Mouse (Mus musculus): ENCODE data around the gene Olfr1245.
"Not testable (repeated sequence)": the region's sequence is repeated elsewhere in the genome, so short reads cannot be mapped to it uniquely, and the experiment has no call there.

Olfr1245 gene

DNA sequence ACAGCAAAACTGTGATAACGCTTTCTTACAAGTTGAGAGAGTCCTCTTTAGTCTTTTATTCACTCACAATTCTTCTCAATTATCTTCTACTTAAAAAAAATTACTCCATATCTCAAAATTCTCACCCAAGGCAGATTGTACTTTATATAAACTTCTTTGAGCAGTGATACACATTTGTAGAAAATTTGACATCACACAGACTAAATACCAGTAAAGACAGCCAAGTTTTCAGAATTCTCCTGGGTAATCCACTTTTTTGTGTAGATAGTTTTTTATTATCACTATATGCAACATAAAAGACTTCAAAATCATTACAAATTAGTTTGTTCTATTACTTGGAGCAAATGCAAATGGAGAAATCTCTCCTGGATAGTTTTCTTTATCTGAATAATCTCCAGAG lies at the start of gene Olfr1245:
Gene Olfr1245 (minus strand): TSS at position 101 of the 400 bp plus-strand sequence.
- DNase-seq (ENCODE audit: low spot score in 2 of 2): no peak

DNA sequence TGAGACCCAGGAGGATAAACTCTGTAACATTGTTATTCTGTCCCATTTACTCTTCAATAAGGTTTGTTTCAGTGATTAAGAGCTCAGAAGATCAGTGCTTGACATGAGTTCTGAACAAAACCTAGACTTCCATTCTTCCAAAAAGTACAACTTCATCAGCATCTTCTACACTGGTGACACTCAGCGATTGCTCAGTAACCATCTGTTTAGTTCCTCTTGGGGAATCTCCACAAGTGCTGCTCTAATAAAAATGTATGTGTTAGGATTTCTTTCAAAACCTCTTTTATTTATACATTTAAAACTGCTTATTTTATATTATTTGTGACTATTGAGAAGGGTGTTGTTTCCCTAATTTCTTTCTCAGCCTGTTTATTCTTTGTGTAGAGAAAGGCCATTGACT lies 39.9 kb upstream of the Olfr1245 start, which contains the start of gene Olfr1248:
Gene Olfr1248 (minus strand): TSS at position 101 of the 400 bp plus-strand sequence.
- not testable (repeated sequence) for DNase-seq (ENCODE audit: low spot score in 2 of 2)

DNA sequence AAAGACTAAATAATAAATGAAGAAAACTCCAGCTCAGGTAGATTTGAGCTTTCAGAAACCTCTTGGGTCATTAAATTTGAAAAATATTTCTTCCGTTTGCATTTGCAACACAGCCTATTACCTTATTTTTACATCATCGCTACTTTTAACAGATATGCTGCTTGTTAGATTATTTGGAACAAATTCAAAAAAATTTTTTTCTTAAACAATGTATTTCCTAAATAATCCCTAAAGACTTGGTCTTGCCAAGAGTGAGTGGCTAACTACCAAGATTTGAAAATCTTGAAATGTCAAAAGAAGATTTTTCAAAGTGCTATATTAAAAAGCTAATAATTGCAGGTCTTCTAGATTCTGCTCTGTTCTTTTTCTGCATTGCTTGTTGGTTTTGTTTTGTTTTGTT lies 35.8 kb upstream of the Olfr1245 start, which contains the start of gene Olfr1247:
Gene Olfr1247 (minus strand): TSS at position 101 of the 400 bp plus-strand sequence.
- no peak for DNase-seq (ENCODE audit: low spot score in 2 of 2)

DNA sequence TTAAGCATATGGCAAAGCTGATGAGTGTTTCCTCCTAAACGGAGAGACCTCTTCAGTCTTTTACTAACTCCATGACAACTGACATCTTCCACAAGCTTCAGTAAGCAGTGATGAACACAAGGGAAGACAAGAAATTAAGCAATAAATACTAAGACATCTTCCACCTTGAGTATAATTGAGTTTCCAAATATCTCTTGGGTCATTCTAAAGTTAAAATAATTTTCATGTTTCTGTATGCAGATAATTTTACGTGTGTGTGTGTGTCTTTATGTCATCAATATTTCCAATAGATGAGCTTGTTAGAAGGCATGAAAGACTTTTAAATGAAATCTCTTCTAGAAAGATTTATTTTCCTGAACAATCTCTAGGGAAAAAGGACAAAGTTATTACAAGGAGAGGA lies 14.8 kb upstream of the Olfr1245 start, which contains the start of gene Olfr1246:
Gene Olfr1246 (minus strand): TSS at position 101 of the 400 bp plus-strand sequence.
- DNase-seq (ENCODE audit: low spot score in 2 of 2): no peak

DNA sequence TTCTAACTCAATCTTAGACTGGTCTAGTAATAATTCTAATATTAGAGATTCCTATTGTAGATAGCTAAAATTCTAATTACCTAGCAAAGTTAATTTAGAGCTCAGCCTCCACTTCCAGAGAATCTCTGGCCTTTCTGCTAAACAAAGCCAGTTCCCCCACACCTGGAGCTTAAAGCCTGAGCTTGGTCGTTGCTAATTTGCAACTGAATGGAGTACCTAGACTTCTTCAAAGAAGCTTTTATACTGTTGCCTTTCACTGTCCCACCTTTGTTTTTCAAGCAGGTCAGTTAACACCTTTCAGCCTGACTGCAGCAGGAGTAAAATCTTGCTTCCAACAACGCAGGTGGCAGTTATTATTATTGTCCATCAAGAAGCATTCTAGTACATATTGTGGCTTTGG lies 15.5 kb downstream of the Olfr1245 start:
- DNase-seq (ENCODE audit: low spot score in 2 of 2): not testable (repeated sequence)

DNA sequence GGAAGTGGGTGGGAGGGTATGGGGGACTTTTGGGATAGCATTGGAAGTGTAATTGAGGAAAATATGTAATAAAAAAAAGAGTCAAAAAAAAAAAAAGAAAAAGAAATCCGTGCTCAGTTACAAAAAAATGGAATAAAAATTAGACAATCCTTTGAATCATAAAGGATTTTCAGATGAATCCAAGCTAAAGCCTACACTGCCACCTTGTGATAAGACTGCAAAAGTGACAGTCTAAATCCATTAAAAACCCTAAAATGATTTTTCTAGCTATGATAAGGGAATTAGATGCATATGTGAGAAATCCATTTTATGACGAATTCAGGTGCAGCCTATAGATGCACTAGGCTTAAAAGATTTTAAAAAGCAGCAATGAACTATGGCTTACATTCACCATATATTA lies 33.7 kb downstream of the Olfr1245 start:
- DNase-seq (ENCODE audit: low spot score in 2 of 2): no peak

DNA sequence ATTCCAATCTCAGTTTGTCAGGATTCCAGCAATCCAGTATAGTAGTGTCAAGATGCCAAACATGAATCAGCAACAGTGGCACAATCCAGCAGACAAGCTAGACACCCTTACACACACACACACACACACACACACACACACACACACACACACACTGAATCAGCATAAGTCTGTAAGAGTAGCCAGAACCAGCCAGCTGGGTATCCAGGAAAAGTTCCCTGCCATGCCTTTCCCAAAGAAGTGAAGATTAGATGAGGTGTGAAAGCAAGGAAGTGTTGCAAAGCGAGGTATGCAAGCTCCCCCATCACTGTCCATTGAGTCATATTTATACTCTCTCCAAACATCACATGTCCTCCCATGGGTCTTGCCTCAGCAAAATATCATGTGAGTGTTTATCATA lies 38.3 kb downstream of the Olfr1245 start:
- DNase-seq (ENCODE audit: low spot score in 2 of 2): no peak

DNA sequence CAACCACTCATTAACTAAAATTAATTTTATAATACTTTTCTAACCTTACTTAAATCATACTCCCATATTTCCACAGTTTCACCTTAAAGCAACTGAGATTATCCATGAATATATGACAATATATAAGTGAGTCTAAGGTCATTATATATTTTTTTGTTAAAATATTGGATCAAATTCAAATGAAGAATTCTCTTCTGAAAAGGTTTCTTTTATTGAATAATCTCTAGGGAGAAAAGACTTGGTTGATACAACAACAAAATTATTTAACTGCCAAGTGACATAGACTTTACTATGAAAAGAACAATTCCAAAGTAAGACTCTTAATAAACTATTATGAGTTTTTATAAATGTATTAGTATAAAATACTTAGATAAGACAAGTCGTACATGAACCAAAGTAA lies 46.9 kb downstream of the Olfr1245 start, which contains the start of gene Olfr1243:
Gene Olfr1243 (minus strand): TSS at position 101 of the 400 bp plus-strand sequence.
- DNase-seq (ENCODE audit: low spot score in 2 of 2): no peak
